Mouse (Mus musculus) R1 (cell line): Measurements from ENCODE around the gene Scarf1.
A peak's percentile ranks its signal among the peaks of the same experiment; 100 is the strongest.

Source experiments
- DNase-seq: peaks from one replicate; pipeline ENCODE4 v3.0.0-alpha.2; 2018; ENCODE audit warnings: low read depth, low spot score

Scarf1 gene

DNA sequence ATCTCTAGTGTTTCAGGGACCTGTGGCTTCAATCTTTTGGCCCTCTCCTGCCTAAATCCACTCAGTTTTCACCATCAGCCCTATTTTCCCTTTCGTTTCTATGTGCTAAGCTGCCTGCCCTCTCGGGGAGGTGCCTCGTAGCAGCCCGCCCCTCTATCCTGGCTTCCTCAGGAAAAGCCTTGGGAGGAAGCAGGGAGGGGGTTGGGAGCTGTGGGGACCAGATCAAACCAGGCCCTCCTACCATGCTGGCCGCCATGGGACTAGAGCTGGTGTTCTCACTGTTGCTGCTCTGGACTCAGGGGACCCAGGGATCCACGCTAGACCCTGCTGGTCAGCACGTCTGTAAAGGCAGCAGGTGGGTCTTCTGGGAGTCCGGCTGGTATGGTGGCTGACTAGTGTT, at the start of gene Scarf1:
Gene Scarf1 (plus strand): TSS at position 205 of the 400 bp plus-strand sequence.
- peak; percentile 51 for DNase-seq

DNA sequence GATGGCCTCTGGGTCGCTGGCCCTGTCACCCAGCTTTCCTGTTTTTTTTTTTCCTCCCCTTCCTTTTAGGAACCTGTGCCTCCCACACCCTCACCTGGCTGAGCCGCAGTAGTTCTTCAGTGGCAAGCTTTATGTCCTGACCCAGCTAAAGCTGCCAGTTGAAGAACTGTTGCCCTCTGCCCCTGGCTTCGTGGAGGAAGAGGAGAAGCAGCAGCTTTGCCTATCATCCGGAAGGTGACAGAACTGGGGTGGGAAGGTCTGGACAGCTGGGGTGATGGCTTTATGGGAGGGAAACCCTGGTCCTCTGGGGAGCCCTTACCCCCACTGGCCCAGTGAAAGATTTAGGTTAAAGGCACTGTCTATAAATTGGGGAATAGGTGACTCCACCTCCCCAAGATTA, 49.7 kb upstream of the Scarf1 start:
- no peak for DNase-seq

DNA sequence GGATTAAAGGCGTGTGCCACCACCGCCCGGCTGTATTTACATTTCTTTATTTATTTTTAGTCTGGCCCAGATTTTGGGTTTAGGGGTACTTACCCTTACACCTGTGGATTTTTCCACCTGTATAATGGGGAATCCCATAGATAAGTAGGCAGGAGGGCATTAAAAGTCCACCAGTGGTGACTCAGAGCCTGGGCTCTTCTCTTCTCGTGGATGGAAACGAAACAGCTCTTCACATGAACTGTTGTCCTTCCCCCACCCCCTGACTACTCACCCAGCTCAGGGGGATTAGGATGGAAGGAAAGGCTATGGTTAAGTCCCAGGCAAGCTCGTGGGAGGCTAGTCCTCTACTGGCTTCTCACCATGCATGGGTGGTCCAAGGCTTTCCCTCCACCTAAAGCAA, 48.9 kb upstream of the Scarf1 start:
- DNase-seq = no peak

DNA sequence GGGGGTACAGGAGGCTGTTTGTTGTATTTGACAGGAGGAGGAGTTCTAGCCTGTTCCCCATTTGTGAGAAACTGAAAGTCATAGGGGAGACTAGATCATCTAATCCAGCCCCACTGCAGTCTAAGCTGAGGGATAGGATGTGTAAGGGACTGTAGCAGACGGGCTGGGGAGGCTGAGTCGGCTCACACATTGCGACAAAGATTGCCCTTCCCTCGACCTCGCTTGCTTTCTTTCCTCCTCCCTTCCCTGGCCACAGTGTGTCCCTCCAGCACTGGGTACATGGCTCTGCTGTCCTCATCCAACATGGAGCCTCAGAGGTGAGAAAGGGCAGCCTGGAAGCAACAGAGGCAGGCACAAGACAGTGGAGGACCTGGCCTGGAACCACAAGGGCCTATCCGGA, 48.3 kb upstream of the Scarf1 start:
- DNase-seq = no peak

DNA sequence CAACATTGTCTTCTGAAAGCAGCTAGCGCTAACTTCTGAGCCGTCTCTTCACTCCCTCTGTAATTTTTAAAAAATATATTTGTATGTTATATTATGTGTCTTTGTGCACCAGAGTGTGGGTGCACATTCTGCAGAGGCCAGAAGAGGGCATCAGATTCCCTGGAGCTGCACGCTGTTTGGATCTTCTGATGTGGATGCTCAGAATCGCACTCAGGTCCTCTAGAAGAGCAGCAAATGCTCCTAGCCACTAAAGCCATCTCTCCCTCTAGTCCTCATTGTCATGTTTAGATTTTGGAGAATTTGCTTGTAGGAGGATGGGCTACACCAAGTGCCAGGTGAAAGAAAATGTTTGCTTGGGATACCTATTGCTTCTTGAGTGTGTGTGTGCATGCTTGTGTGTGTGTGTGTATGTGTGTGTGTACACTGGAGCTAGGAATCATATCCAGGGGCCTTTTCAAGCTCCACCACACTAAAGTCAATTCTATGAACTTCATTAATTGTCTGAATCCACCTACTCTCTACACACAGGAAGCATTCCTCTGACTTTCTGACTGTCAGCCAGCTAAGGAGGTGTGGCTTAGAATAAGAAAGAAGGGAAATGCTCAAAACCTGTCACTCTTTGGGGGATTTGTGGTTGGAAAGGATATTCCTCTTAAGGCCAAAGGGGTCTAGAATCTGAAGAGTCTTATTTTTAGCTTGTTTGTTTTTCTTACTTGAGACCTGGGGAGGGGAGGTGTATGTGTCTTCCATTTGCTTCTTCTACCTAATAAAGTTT, 46.4 kb upstream of the Scarf1 start:
- peak; percentile 53 for DNase-seq

DNA sequence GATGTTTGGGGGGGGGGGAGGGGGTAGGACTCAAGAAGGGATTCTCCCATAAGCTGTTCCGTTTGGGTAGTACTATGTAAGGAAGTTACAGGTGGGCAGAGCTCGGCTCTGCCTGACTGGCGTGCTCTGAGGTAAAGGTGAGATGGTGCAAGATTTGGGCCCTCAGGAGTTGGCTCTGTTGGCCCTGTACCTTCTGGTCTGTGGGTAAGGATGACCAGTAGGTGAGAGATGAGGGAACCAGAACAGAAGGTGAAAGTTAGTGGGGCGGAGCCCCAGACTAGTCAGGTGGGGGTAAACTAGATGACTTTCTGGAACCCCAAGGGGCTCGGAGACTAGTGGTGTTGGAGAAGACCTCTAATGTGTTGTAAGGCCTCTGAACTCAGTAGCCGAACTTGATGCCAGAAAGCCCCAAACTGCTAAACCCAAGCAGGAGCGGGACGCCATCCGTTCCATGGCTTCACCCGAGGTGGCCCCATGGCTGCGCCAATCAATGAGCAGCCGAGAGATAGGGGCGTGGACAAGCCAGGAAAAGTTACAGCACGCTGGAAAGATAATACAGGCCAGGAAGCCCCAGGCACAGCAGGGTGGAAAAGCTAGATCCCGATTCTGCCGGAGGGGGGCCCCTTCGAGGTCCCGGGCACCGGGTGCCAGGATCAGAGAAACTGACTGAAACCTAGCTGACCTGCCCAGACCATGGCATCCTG, 45.7 kb upstream of the Scarf1 start:
- peak; percentile 79 for DNase-seq

DNA sequence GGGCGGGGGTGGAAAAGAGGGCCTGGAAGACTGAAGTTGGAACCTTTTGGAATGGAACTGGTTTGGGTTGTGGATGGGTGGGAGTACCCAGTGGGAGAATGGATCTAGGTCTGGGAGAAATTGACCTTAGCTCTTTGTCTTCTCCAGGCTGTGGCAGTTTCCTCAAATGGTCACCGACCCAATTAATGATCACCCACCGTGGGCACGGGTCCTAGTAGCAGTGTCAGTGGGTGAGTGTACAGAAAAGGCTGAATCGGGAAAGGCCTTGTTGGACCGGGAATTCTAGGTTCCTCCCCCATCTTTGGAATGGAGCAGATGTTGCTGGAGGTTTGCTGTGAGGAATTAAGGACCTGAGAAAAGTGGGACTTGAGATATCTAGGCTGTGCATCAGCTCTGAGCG, 44.9 kb upstream of the Scarf1 start:
- DNase-seq = no peak

DNA sequence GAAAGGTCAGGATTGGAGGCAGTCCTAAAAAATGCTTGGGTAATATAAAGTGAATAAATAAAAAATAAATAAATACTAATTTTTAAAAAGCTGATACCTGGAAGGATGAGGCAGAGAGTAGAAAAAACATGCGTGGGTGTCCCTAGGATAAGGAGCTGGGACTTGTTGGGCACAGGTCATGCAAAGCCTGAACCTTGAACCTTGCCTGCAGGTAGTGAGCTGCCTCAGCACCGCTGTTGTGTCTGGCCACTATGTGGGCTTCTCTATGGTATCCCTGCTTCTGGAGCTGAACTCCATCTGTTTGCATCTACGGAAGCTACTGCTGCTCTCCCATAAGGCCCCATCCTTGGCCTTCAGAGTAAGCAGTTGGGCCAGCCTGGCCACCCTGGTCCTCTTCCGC, 44.1 kb upstream of the Scarf1 start:
- no peak for DNase-seq

DNA sequence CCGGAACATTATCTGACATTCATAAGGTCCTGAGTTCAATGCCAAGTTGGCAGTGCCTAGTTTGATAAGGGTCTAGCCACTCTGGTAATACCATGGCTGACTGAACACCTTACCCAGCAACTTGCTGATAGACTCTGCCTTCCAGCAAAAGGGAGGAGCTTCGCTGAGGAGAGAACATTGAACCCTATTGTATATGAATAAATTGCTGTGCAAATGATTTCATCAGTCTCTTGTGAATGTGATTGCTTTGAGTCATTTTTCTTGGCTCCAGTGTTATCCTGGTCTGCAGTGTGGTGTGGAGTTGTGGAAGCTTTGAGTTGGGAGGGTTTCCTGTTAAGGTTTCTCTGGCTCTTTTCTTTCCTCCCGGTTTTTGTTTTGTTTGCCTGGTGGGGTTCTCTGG, 42.7 kb upstream of the Scarf1 start:
- DNase-seq = no peak

DNA sequence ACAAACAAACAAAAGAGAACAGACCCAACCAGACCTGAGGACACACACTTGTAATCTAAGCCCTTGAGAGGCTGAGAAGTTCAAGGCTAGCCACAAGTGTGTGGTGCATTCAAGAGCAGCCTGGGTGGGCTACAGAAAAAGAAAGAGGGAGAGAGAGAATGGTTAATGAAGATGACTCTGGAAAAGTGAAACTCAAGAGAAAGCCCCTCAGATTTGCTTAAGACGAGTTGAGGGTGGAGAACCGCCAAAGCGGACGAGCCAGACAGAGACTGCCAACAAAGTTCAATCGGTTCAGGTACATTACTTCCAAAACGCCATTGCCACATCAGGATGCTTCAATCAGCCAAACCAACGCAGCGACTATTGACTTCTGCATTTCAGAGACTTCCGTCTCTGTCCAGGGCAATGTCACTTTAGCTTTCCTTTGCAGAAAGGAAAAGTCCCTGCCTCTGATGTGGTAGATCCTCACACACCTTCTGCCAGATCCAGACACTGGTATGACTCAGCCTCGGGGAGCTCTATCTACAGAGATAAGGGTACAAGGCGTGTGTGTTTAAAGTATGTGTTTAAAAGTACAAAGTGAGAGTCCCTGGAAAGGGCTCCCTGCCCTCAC, 40.8 kb upstream of the Scarf1 start:
- no peak for DNase-seq

DNA sequence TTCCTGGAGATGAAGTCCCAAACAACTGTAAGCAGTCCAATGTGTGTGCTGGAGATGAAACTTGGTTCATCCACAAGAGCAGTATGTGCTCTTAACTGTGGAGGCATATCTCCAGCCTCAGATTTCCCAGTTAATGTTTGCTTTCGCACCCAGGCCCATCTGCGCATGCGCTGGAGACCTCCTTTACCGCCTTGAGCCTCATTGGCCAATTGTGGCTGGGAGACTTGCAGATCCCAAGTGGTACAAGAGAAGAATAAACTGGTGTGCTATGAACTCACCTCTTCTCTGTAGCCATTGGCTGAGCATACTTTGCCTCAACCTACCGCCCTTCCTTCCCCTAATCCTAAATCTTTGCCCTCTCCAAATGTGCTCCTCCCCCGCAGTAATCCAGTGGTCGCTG, 40.0 kb upstream of the Scarf1 start:
- DNase-seq = peak; percentile 93

DNA sequence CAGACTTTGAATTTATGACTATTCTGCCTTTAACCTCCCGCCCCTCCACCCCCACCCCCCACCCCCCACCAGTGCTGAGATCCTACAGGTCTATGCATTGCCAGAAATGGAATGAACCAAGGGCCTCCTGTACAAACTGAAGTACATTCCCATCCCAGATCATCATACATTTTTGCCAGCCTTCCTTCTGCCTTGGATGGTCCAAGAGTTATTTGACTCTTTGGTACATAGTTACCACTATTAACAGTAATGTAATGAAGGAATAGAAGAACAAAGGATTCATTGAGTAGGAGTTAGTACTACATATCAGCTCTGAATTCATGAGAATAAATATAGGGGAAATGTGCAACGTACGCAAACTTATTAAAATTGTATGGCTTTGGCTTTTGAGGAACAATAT, 27.1 kb upstream of the Scarf1 start:
- DNase-seq = no peak

DNA sequence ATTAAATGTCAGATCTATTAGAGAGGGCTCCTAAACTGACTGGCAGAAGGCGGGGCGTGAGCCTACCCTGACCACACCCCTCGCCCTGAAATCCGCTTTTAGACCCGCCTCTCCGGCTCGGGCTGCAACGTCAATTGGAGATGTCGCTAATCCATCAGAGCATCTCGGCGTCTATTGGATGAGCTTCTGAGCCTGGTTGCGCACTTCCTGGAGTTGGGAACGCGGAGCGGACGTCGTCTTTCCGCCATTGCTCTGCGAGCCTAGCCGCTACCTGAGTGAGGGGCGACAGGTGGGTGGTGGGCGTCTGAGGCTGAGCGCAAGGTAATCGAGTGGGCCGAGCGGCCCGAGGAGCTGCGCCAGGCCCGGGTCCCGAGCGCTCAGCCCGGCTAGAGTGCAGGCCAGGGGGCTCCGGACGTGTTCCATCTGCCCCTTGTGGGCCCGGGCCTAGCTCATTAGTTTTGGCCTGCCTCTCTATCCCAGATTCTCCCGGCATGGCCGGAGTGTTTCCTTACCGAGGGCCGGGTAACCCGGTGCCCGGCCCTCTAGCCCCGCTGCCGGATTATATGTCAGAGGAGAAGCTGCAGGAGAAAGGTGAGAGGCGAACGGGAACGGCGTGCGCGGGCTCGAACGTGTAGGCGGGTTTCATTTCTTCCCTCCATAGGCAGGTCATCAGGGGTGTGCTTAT, 26.6 kb upstream of the Scarf1 start, which contains the start of gene Prpf8:
Gene Prpf8 (plus strand): TSS at position 216 of the 685 bp plus-strand sequence.
- DNase-seq = peak; percentile 98

DNA sequence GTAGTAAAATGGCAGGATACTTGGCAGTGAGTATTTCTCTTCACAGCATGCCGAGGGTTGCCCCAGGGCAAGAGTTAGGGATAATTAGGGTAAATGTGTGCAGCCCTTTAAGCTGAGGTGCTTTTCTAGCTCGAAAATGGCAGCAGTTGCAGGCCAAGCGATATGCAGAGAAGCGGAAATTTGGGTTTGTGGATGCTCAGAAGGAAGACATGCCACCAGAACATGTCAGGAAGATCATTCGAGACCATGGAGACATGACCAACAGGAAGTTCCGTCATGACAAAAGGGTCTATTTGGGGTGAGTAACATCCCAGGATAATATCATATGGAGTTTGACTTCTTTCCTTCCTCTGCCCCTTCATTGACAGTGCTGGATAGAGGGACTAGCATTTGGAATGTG, 25.8 kb upstream of the Scarf1 start:
- no peak for DNase-seq

DNA sequence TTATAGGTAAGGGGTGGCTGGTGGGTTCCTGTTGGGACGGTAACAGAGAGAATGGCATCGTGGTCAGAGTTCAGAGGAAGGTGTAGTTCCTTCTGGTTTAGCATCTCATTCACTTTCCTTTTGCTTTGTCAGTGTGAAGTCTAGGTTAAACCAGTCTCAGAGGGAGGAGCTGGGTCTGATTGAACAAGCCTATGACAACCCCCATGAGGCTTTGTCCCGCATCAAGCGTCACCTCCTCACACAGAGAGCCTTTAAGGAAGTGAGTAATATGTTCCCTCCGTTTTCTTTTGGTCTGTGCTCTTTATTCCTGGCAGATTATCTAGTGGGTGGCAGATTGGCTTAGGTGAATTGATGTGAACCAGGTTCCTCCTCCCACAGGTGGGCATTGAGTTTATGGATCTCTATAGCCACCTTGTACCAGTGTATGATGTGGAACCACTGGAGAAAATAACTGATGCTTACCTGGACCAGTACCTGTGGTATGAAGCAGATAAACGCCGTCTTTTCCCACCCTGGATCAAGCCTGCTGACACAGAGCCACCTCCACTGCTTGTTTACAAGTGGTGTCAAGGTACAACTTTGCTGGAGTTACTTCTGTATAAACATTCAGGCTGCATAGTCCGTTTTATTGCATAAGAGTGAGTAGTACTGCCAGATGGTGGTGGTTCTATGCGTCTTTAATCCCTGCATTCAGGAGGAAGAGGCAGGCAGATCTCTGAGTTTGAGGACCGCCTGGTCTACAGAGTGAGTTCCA, 18.9 kb upstream of the Scarf1 start:
- no peak for DNase-seq

DNA sequence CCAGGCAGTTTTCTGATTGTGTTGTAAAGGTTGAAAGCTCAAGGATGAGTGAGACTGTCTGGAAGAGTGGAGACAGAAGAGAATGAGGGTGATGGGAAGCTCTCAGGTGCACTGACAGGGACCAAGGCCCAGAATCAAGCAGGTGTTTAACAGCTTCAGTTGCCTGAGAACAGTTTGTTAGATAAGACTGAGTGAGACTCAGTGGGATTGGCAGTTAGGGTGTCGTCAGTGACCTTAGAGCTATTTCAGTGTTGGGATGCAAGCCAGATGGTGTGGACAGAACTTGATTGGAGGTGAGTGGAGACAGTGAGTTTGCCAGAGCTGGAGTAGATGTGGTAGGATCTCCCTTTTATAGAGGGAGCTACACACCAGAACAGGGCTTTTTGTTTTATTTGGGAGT, 15.2 kb upstream of the Scarf1 start:
- no peak for DNase-seq

DNA sequence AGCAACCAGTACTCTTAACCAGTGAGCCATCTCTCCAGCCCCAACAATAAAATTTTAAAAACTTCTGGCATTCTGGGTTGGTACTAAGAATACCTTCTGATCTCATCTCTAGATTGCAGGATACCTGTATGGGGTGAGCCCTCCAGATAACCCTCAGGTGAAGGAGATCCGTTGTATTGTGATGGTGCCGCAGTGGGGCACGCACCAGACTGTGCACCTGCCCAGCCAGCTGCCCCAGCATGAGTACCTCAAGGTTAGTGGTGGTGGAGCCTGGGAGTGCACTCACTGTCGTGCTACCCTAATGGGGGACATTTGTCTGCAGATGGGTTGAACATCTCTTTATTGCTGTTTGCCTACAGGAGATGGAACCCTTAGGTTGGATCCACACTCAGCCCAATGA, 5.2 kb upstream of the Scarf1 start:
- DNase-seq = no peak

DNA sequence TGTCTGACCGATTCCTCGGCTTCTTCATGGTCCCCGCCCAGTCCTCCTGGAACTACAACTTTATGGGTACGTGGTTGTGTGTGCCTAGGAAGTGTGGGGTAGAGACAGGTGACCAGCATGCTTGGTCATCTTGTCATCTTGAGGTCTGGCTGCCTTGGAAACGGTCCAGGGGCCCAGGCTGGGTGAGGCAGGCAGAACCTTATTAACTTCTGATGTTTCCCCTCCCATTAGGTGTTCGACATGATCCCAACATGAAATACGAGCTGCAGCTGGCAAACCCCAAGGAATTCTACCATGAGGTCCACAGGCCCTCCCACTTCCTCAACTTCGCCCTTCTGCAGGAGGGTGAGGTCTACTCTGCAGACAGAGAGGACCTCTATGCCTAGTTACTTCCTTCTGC, 4.4 kb upstream of the Scarf1 start:
- DNase-seq = no peak

DNA sequence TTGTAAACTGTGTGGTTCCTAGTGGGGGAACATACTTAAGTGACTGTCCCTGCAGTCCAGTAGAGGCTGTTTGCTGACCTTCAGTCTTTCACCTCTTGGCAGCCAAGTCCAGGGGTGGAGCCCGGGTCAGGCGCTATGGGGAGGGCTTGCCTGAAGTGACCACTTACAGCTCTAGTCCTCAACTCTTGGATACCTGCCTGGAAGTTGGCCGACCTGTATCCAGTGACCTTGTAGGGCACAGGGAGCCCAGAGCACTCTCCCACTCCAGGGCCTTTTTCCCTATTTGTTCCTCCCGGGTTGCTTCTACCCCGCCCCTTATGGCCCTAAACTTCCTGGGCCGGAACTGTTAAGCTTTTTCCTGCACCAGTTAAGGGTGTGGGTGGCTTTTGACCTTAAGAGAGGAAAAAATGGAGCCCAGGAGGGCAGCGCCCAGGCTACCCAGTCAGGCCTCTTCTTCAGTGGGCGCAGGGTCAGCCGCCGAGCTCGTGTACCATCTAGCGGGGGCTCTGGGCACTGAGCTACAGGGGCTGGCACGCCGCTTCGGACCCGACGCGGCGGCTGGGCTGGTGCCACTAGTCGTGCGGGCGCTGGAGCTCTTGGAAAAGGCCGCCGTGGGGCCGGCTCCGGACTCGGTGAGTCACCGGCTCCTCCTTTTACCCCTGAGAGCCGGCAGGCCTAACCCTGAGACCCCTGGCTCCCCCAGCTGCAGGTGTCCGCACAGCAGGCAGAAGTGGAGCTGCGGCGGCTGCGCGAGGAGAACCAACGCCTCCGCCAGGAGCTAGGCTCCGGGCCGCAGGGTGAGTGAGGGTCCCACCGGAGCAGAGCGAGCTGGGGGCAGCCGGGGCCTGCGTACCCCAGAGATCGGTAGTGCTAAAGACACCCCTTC, 3.4 kb upstream of the Scarf1 start, which contains the start of gene Rilp:
Gene Rilp (plus strand): TSS at position 354 of the 886 bp plus-strand sequence.
- DNase-seq = peak; percentile 82

DNA sequence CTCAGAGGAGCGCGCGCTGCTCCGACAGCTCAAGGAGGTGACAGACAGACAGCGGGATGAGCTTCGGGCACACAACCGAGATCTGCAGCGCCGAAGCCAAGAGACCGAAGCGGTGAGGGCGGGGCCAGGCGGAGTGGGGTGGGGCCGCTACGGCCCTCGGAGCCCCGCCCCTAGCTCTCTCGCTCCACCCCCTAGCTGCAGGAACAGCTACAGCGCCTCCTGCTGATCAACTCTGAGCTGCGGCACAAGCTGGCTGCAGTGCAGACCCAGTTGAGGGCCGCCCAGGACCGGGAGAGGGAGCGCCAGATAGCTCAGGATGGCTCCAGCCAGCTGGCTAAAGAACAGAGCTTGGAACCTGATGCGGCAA, 2.7 kb upstream of the Scarf1 start:
- DNase-seq = peak; percentile 90
